In the genomic region with DNA sequence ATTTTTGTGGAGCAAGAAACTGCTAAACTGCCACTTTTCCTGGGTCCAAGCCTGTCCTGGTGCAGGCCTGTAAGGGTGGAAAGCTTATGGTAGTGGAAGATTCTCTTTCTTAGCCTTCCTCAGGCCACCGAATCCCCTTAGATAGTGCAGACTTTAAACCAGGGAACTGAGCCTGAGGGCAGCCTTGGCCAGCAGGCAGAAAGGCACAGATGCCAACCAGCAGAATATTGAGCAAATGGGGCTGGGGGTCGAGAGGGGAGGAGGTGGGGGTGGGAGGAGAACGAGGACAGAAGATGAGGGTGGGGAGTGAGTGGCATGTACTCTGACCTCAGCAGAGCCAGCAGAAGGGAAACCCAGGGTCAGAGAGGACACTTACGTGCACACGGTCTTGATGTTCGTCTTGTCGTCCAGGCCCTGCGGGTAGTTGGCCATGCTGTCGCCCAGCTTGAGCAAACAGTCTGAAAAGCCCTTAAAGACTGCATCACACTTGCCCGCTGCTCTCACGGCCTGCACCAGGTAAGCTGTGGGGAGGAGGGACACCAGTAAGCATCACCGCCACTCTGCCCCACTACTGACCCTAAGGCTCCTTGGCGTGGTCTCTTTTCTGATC, we compare ENCODE assay signal across 9 mouse cellular contexts. TPM values are rescaled to one million over a fixed set of nuclear protein-coding genes. Genes with fewer than 3 reads are reported as not detected.
DNase-seq lines count a peak whose midpoint lies in the region; ATAC-seq and TF ChIP-seq lines count a peak whose summit lies in the region.
"Had no signal": no experiment of that assay in that cellular context is flagged by ENCODE, and none has a peak within 500 bp of the region (broad histone marks: within the 10 kb centered on the region; RNA-seq: fewer than 3 reads in every experiment).

No protein-coding gene starts in this region.

- no peak for TF ChIP-seq CTCF in cerebellum, adult 2 months (IDR thresholded peaks at IDR 0.05; ENCODE audit: borderline replicate concordance, insufficient read depth, low read depth, low read length)
- no peak for TF ChIP-seq CTCF in lung, adult 2 months (IDR thresholded peaks at IDR 0.05; ENCODE audit: insufficient read depth, low read length)

- ATAC-seq in midbrain, embryonic 14.5 days (ENCODE audit: low FRiP score, low TSS enrichment), result no peak

- H3K27ac ChIP-seq in cerebellum, adult 2 months (ENCODE audit: insufficient read depth, low read length), result peak overlapping the region; percentile 96
- peak overlapping the region; percentile 85; the same call in 1 of the 2 replicates for H3K27ac ChIP-seq in hindbrain, embryonic 10.5 days
- peak overlapping the region; percentile 96 for H3K27ac ChIP-seq in midbrain, embryonic 14.5 days (replicated peaks; ENCODE audit: low read depth, low read length)
- H3K27ac ChIP-seq: heart, embryonic 13.5 days had no signal

- 4% methylated on average over 13 of the region's 13 CpGs for WGBS in cerebellum, adult 2 months
- 1% methylated on average over 13 of the region's 13 CpGs for WGBS in hindbrain, embryonic 10.5 days
- 1% methylated on average over 13 of the region's 13 CpGs for WGBS in midbrain, embryonic 14.5 days
- 32% methylated on average over 13 of the region's 13 CpGs for WGBS in lung, adult 2 months

- peak overlapping the region; percentile 84 for H3K9ac ChIP-seq in midbrain, embryonic 14.5 days (replicated peaks; ENCODE audit: low read length)
- H3K9ac ChIP-seq: heart, embryonic 13.5 days had no signal

- no peak for TF ChIP-seq POLR2A in cerebellum, adult 2 months (IDR thresholded peaks at IDR 0.05; ENCODE audit: borderline replicate concordance, insufficient read depth, low read length)
- no peak for TF ChIP-seq POLR2A in lung, adult 2 months (IDR thresholded peaks at IDR 0.05; ENCODE audit: borderline replicate concordance, extremely low read depth, low read depth, low read length)

- DNase-seq in cerebellum, adult 2 months, result peak; percentile 49 to 66
- DNase-seq in cerebellum, postnatal 36 days, result peak; percentile 45 to 46
- peak; percentile 32 for DNase-seq in hindbrain, embryonic 10.5 days (ENCODE audit: low spot score)
- peak; percentile 49 for DNase-seq in midbrain, embryonic 14.5 days
- DNase-seq in kidney, postnatal 14 days, result no peak
- DNase-seq in yolk sac, embryonic 10.5 days (ENCODE audit: low spot score), result no peak
- no peak for DNase-seq in gastrocnemius, adult 18-20 months (ENCODE audit: low spot score)
- DNase-seq in lung, adult 2 months, result no peak

- peak overlapping the region; percentile 76 for H3K4me2 ChIP-seq in midbrain, embryonic 14.5 days (ENCODE audit: low read length)
- H3K4me2 ChIP-seq: heart, embryonic 13.5 days had no signal

- H3K36me3 ChIP-seq in hindbrain, embryonic 10.5 days, result no peaks in the 10 kb centered on the region
- no peaks in the 10 kb centered on the region for H3K36me3 ChIP-seq in midbrain, embryonic 14.5 days (ENCODE audit: control insufficient read depth, insufficient read depth, low read length)
- H3K36me3 ChIP-seq: heart, embryonic 13.5 days had no signal

- H3K4me3 ChIP-seq in cerebellum, adult 2 months (replicated peaks; ENCODE audit: insufficient read depth, low read depth, low read length), result peak overlapping the region; percentile 65
- H3K4me3 ChIP-seq in hindbrain, embryonic 10.5 days, result peak overlapping the region; percentile 37
- peak overlapping the region; percentile 56 for H3K4me3 ChIP-seq in midbrain, embryonic 14.5 days (replicated peaks; ENCODE audit: low read depth, low read length)
- H3K4me3 ChIP-seq in lung, adult 2 months (replicated peaks; ENCODE audit: extremely low read depth, low read depth, low read length), result no peak overlapping the region
- H3K4me3 ChIP-seq: heart, embryonic 13.5 days had no signal

- no peaks in the 10 kb centered on the region for H3K9me3 ChIP-seq in hindbrain, embryonic 10.5 days
- H3K9me3 ChIP-seq in midbrain, embryonic 14.5 days (ENCODE audit: control insufficient read depth, low read length), result no peaks in the 10 kb centered on the region
- H3K9me3 ChIP-seq: heart, embryonic 13.5 days had no signal

- H3K4me1 ChIP-seq in cerebellum, adult 2 months (ENCODE audit: control insufficient read depth, insufficient read depth, low read length), result peaks cover 16% of the 10 kb centered on the region
- H3K4me1 ChIP-seq in hindbrain, embryonic 10.5 days (replicated peaks), result peaks cover 30% of the 10 kb centered on the region
- peaks cover 7% of the 10 kb centered on the region; the same call in 1 of the 2 replicates for H3K4me1 ChIP-seq in midbrain, embryonic 14.5 days (ENCODE audit: control insufficient read depth, insufficient read depth, low read length)
- peaks cover 10% of the 10 kb centered on the region for H3K4me1 ChIP-seq in lung, adult 2 months (ENCODE audit: control insufficient read depth, insufficient read depth, low read length)

- H3K27me3 ChIP-seq in cerebellum, adult 2 months (ENCODE audit: control insufficient read depth, insufficient read depth, low read length), result no peaks in the 10 kb centered on the region
- H3K27me3 ChIP-seq in hindbrain, embryonic 10.5 days (ENCODE audit: insufficient read depth, poor library complexity, severe bottlenecking), result peaks cover 100% of the 10 kb centered on the region
- peaks cover 36% of the 10 kb centered on the region for H3K27me3 ChIP-seq in midbrain, embryonic 14.5 days (ENCODE audit: control insufficient read depth, insufficient read depth, low read length)

RNA-seq across cellular contexts. Expression of a gene that starts 5.1 kb away (rescaled TPM):
- 144 and 151 TPM in 2 replicates for polyA plus RNA-seq in cerebellum, adult 2 months (2012; rRNA removed)
- 10.8 and 21.6 TPM in 2 replicates for polyA plus RNA-seq in hindbrain, embryonic 10.5 days (2016; fragmentation: Nextera tagmentation; extraction: Ambion mirVana)
- 80.6 and 81.1 TPM in 2 replicates for polyA plus RNA-seq in midbrain, embryonic 14.5 days (2014; fragmentation: Nextera tagmentation; extraction: Ambion mirVana)
- 1 to 10 TPM in 1 of 2 experiments, under 1 TPM in 1; 0.55 to 1.1 TPM for total RNA-seq in gastrocnemius, adult 18-20 months (2021)
- polyA plus RNA-seq in lung, adult 2 months (2012; rRNA removed), result 9.2 and 12.9 TPM in 2 replicates

Comparison
In these comparisons a context has a peak if more than half of its experiments do, and no peak if none do; other contexts are left out.
1. DNase-seq: peak in cerebellum, adult 2 months (2 of 2), cerebellum, postnatal 36 days (2 of 2), hindbrain, embryonic 10.5 days (single experiment) and midbrain, embryonic 14.5 days (single experiment); none in kidney, postnatal 14 days (single experiment), yolk sac, embryonic 10.5 days (single experiment), gastrocnemius, adult 18-20 months (single experiment) and lung, adult 2 months (single experiment).
2. Peak in every context shown above with its lines, with median percentiles within 50 percentile points of each other: H3K27ac ChIP-seq.